Mouse (Mus musculus) liver, postnatal 0 days (tissue): ENCODE data around the gene Akt1s1.

Experiments
- CTCF ChIP-seq: sonication (generic); IDR thresholded peaks from 2 replicates; pipeline ENCODE4 v1.5.1; 2016; ENCODE audit warnings: antibody characterized with exemption, low read depth
- EP300 ChIP-seq: IDR thresholded peaks from 2 replicates; pipeline ENCODE4 v1.6.1; 2016; ENCODE audit warnings: antibody characterized with exemption, low read depth, mild to moderate bottlenecking

- TF ChIP-seq CTCF (no peak), EP300 (no peak)
Measured at GRCm38 (mm10) chr7:44883036-44883435, 34.2 kb downstream of the Akt1s1 start.
